Mouse (Mus musculus): ENCODE data around the gene Clec4g.

The Clec4g gene

DNA sequence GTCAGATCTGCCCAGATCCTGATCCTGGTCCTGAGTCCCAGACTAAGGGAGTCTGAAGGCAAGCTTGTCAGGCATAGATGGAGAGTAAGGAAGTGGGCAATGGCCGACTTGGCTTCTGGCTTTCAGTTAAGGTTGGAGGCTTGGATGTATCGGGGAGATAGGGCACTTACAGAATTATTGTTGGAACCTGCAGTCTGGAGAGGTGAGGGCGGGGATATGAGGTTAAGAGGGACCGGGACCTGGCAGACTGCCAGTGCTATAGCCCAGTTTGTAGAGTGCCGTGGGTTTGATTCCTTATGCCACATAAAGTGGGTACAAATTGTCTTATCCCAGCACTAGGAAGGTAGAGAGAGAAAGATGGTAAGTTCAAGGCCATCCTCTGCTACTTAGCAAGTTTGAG, 40.8 kb downstream of the Clec4g start:
- DNase-seq (ENCODE audit: low read depth in 1 of 2, low spot score in 2 of 2): no peak

DNA sequence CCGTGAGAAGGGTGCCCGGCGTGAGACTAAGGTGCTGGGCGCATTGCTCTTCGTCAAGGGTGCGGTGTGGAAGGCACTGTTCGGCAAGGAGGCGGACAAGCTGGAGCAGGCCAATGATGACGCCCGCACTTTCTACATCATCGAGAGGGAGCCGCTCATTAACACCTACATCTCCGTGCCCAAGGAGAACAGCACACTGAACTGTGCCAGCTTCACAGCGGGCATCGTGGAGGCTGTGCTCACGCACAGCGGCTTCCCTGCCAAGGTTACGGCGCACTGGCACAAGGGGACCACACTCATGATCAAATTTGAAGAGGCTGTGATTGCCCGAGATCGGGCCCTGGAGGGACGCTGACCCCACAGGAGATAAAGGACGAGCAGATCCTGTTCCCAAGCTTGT, 41.2 kb downstream of the Clec4g start:
- no peak for DNase-seq (ENCODE audit: low read depth in 1 of 2, low spot score in 2 of 2)

DNA sequence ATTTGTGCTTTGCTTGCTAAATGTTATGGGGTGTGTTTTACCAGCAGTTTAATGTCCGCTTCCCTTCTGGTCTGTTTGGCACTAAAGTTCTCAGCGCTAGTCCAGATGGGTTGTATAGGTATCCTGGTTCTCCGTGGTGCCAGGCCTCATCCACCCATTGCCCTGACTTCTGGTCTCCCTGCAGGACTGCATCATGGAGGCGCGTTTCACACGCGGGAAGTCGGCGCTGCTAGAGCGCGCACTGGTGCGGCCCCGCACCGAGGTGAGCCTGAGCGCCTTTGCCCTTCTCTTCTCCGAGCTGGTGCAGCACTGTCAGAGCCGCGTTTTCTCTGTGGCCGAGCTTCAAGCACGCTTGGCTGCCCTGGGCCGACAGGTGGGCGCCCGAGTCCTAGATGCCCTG, 41.6 kb downstream of the Clec4g start:
- DNase-seq (ENCODE audit: low read depth in 1 of 2, low spot score in 2 of 2): no peak

DNA sequence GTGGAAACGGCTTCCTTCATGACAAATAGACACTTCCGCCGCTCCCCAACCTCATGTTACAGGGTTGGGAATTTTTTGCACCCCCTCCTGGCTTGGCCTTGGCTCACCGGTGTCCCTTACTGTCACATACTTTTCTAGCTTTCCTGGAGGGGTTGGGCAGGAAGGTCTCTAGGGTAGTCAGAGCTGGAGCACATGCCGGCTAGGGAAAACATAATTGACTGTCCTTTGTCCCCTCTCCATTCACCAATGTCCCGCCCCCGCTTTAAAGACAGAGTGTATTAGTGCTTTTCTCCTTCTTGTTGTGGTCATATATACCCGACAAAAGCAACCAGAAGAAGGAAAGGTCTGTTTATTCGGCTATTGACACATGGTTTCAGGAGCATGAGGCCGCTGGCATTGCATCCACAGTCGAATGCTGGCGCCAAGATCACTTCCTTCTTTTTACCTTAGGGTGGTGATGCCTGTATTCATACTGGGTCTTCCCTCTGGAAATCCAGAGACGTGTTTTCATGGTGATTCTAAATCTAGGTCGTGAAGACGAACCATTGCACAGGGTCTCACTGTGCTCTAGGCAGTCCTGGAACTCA, 43.4 kb downstream of the Clec4g start:
- DNase-seq (ENCODE audit: low read depth in 1 of 2, low spot score in 2 of 2): no peak

DNA sequence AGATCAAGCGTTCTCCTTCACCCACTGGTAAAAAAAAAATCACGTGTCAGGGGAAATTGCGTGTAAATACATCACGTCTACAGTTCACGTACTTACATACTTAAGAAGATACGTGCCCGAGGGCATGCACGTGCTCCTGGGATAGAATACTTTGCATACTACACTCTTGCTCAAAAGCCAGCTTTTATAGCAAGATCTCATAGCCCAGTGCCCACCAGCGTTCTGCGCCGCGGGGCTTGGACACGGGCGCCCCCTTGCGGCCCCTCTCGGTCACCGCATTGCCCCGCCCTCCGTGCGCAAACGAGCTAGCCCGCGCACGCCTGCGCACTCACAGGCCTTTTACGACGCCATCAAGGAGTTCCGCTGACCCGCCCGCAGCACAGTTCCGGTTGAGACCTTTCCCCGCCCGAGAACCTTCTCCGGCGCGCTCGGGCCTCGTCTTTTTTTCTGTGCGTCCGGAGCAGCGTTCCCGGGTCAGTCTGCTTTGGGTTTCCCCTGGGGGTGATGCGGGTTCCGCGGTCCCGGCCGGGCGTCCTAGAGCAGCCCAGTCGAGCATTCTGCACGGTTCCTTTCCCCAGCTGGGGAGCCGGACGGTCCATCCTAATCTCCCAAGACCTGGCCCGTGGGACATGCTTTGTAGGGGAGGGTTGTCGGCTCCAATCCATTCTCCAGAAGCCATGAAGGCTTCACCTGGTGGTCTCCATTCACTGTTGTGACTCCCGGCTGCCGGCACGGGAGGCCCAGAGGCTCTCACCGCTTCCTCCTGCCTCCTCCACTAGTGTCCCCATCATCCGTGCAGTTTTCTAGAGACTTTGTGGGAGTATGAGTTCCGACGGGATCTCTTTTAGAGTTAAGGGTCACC, 44.1 kb downstream of the Clec4g start, which contains the start of gene Trappc5:
Gene Trappc5 (plus strand): TSS at position 169 of the 862 bp plus-strand sequence.
- DNase-seq (ENCODE audit: low read depth in 1 of 2, low spot score in 2 of 2): peak; percentile 77 to 91

DNA sequence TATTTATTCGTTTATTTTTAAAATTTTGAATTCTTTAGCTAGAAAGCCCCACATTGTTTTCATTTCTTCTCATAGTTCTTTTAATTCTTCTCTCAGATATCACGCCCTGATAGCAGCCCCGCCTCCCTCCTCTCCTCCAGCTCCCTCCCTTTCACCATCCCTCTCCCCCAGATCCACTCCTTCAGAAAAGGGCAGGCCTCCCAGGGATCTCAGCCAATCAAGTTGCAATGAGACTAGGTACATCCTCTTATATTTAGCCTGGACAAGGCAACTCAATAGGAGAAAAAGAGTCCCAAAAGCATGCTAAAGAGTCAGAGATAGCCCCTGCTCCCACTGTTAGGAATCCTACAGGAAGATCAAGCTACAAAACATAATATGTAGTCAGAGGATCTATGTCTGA, 45.8 kb downstream of the Clec4g start:
- no peak for DNase-seq (ENCODE audit: low read depth in 1 of 2, low spot score in 2 of 2)

DNA sequence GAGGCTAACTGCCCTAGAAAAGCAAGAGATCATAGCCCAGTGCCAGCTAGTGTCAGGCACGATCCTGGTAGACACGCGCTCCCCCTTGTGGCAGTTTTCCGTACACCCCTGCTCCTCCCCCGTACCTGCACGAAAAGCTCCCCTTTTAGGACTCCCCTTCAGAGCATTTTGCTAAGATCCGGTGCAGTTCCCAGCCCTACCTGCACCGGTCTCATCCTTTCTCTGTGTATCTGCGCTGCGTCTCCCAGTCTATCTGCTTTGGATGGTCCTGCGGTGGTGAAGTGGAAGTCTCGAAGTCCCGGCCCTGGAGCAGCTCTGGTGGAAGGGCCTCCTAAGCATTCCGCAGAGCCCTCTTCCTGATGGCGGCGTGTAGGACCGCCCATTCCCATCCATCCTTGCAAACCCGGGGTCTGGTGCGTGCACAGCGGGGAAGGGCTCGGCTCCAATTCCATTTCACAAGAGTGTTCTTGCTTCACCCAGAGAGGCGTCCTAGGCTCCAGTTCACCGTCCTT, 48.4 kb downstream of the Clec4g start, which contains the start of gene Fcor:
Gene Fcor (minus strand): TSS at position 383 of the 512 bp plus-strand sequence.
- peak in 1 of 2 experiments; percentile 72 for DNase-seq (ENCODE audit: low read depth in 1 of 2, low spot score in 2 of 2)

DNA sequence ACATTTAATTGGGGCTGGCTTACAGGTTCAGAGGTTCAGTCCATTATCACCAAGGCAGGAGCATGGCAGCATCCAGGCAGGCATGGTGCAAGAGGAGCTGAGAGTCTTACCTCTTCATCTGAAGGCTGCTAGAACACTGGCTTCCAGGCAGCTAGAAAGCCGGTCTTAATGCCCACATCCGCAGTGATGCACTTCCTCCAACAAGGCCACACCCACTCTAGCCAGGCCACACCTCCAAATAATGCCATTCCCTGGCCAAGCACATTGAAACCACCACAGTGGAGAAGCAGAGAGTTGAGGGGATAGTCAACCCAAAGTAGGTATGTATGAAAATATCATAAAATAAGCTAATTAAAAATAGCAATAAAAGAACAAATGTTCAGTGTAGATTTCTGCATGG, 50.1 kb downstream of the Clec4g start:
- peak; percentile 60 to 71 for DNase-seq (ENCODE audit: low read depth in 1 of 2, low spot score in 2 of 2)

DNA sequence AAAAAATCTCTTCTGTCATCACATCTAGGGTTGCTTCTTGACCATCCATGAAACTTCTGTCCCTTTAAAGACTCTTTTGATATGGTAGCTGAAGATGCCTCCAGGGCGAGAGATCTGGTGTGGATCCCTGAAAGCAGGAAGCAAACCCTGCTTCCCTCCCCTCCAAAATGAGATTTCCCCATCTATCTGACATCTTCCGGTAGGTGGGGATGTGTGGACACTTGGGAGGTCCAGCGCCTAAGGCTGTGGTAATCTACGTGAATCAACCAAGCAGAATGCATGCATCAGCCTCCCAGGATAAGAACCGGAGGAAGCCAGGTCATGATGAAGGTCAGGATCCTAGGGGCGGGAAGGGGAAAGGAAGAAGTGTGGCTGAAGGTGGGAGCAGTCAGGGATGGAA, 54.9 kb downstream of the Clec4g start, which contains the start of gene Mcemp1:
Gene Mcemp1 (plus strand): TSS at position 248 of the 400 bp plus-strand sequence.
- peak in 1 of 2 experiments; percentile 34 for DNase-seq (ENCODE audit: low read depth in 1 of 2, low spot score in 2 of 2)

DNA sequence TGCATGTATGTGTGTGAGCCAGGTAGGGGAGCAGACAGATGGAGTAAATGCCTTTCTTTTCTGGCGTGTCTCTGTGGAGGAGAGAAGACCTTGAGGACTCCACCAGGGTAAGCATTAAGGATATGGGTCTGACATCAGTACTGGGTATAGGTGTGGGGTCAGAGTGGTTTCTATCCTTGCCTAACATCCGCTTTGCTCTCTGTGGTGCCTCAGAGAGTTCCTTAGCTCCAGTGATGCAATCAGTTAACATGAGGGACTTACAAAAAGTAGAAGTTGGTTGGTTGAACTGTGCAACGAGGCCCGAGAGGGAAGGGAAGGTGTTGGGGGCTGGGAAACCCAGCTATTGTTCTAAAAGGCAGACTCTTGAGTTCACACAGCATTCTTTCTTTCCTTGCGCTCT, 56.0 kb downstream of the Clec4g start:
- DNase-seq (ENCODE audit: low read depth in 1 of 2, low spot score in 2 of 2): peak; percentile 27 to 57

DNA sequence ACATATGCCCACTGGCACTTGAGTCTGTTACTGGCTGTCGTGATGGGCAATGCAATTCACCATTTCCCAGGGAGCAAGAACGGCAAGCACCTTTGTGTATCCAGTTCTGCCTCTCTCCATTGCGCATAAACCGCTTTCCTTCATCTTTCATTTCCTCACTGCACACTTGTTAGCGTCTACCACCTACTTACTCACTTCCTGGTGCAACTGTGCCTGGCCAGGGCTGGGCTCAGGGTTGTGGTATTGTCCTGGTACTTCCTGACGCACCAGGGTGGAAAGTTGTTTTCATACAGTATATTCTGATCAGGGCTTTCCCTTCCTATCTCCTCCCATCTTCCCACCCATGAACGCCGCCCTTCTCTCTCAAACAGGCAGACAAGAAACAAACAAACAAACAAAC, 59.6 kb downstream of the Clec4g start:
- no peak for DNase-seq (ENCODE audit: low read depth in 1 of 2, low spot score in 2 of 2)

Data from monocyte, adult 2 months (primary cell).